Mouse (Mus musculus) frontal cortex, postnatal 36 days (tissue): ENCODE data around the gene Zbtb38.
A peak's percentile ranks its signal among the peaks of the same experiment; 100 is the strongest.

Experiments used
- DNase-seq, 2 experiments: peaks; one replicate each; pipeline ENCODE4 v3.0.0; 2022; ENCODE audit warnings: low spot score in 2 of 2

The Zbtb38 gene

GRCm38 (mm10) chr9:96713472-96714390 is 38.9 kb downstream of the Zbtb38 start:
- no peak for DNase-seq

GRCm38 (mm10) chr9:96712758-96713471 is 39.7 kb downstream of the Zbtb38 start:
- DNase-seq: no peak

- DNase-seq: no peak
These were observed 40.6 kb downstream of the Zbtb38 start for GRCm38 (mm10) chr9:96712045-96712444.

- no peak for DNase-seq
These were observed 42.2 kb downstream of the Zbtb38 start for GRCm38 (mm10) chr9:96710241-96710946.

GRCm38 (mm10) chr9:96708905-96709304 is 43.7 kb downstream of the Zbtb38 start:
- DNase-seq: no peak

GRCm38 (mm10) chr9:96707964-96708363 is 44.7 kb downstream of the Zbtb38 start:
- no peak for DNase-seq

GRCm38 (mm10) chr9:96705576-96706285 is 46.9 kb downstream of the Zbtb38 start:
- DNase-seq: no peak

- DNase-seq: no peak
These were observed 47.7 kb downstream of the Zbtb38 start for GRCm38 (mm10) chr9:96704935-96705334.

- DNase-seq: no peak
These were observed 50.7 kb downstream of the Zbtb38 start for GRCm38 (mm10) chr9:96701891-96702290.

- DNase-seq: no peak
These were observed 53.2 kb downstream of the Zbtb38 start for GRCm38 (mm10) chr9:96699276-96700035.

- no peak for DNase-seq
These were observed 55.7 kb downstream of the Zbtb38 start for GRCm38 (mm10) chr9:96696788-96697492.

- DNase-seq: peak; percentile 78 to 88
These were observed 56.5 kb downstream of the Zbtb38 start for GRCm38 (mm10) chr9:96696141-96696561.

GRCm38 (mm10) chr9:96690461-96690863 is 62.2 kb downstream of the Zbtb38 start:
- no peak for DNase-seq

- DNase-seq: no peak
These were observed 63.6 kb downstream of the Zbtb38 start for GRCm38 (mm10) chr9:96689076-96689475.

GRCm38 (mm10) chr9:96688194-96688875 is 64.3 kb downstream of the Zbtb38 start:
- no peak for DNase-seq

GRCm38 (mm10) chr9:96687591-96688186 is 64.9 kb downstream of the Zbtb38 start:
- no peak for DNase-seq

- DNase-seq: peak in 1 of 2 experiments; percentile 46
These were observed 67.0 kb downstream of the Zbtb38 start for GRCm38 (mm10) chr9:96685600-96686084.

- no peak for DNase-seq
These were observed 67.6 kb downstream of the Zbtb38 start for GRCm38 (mm10) chr9:96684866-96685599.
